Mouse (Mus musculus) E14TG2a.4 (cell line): ENCODE results near the gene Tbc1d22a.

ENCODE experiments used
- CTCF ChIP-seq: conservative IDR thresholded peaks from 2 replicates; pipeline ENCODE4 v1.5.1; 2014; ENCODE audit warnings: low read length
- NANOG ChIP-seq: IDR thresholded peaks from 2 replicates; pipeline ENCODE4 v1.6.1; 2014; ENCODE audit warnings: borderline replicate concordance, low read length, mixed read lengths
- POU5F1 ChIP-seq: IDR thresholded peaks from 2 replicates; pipeline ENCODE4 v1.6.1; 2014; ENCODE audit warnings: low read length, borderline replicate concordance

- TF ChIP-seq CTCF (no peak), POU5F1 (no peak), NANOG (no peak)
These were observed 214.2 kb downstream of the Tbc1d22a start for GRCm38 (mm10) chr15:86428496-86428895.
